In genomic region chr17:56727029-56727649, GRCm38 (mm10) we compare ENCODE assay signal across 10 mouse cellular contexts. TPM values are rescaled to one million over a fixed set of nuclear protein-coding genes. Genes with fewer than 3 reads are reported as not detected.
DNase-seq lines count a peak whose midpoint lies in the region; ATAC-seq and TF ChIP-seq lines count a peak whose summit lies in the region.
"Had no signal": no experiment of that assay in that cellular context is flagged by ENCODE, and none has a peak within 500 bp of the region (broad histone marks: within the 10 kb centered on the region; RNA-seq: fewer than 3 reads in every experiment).

No protein-coding gene starts in this region.

- H3K4me1 ChIP-seq in forebrain, embryonic 10.5 days: peaks cover 48% of the 10 kb centered on the region
- no peaks in the 10 kb centered on the region for H3K4me1 ChIP-seq in forebrain, embryonic 14.5 days (ENCODE audit: control insufficient read depth, insufficient read depth, low read length)
- peaks cover 35% of the 10 kb centered on the region for H3K4me1 ChIP-seq in kidney, embryonic 16.5 days (ENCODE audit: insufficient read depth, low read length)
- H3K4me1 ChIP-seq in kidney, adult 2 months (ENCODE audit: control insufficient read depth, insufficient read depth, low read length): no peaks in the 10 kb centered on the region
- peaks cover 33% of the 10 kb centered on the region for H3K4me1 ChIP-seq in embryonic facial prominence, embryonic 10.5 days
- H3K4me1 ChIP-seq in limb, embryonic 15.5 days: peaks cover 51% of the 10 kb centered on the region

- H3K27me3 ChIP-seq in forebrain, embryonic 10.5 days (ENCODE audit: poor library complexity, severe bottlenecking): no peaks in the 10 kb centered on the region
- no peaks in the 10 kb centered on the region for H3K27me3 ChIP-seq in forebrain, embryonic 14.5 days (replicated peaks; ENCODE audit: control insufficient read depth, insufficient read depth, low read length)
- H3K27me3 ChIP-seq in kidney, embryonic 16.5 days (ENCODE audit: insufficient read depth, low read length): no peaks in the 10 kb centered on the region
- H3K27me3 ChIP-seq in kidney, adult 2 months (replicated peaks; ENCODE audit: control insufficient read depth, insufficient read depth, low read length): no peaks in the 10 kb centered on the region
- no peaks in the 10 kb centered on the region for H3K27me3 ChIP-seq in embryonic facial prominence, embryonic 10.5 days (replicated peaks; ENCODE audit: low read depth, poor library complexity, severe bottlenecking)
- H3K27me3 ChIP-seq in limb, embryonic 15.5 days: no peaks in the 10 kb centered on the region

- H3K36me3 ChIP-seq in forebrain, embryonic 10.5 days (replicated peaks): peaks cover 29% of the 10 kb centered on the region
- H3K36me3 ChIP-seq in forebrain, embryonic 14.5 days (ENCODE audit: control insufficient read depth, insufficient read depth, low read length): peaks cover 22% of the 10 kb centered on the region
- H3K36me3 ChIP-seq in kidney, embryonic 16.5 days (ENCODE audit: insufficient read depth, low read length): peaks cover 9% of the 10 kb centered on the region
- H3K36me3 ChIP-seq in kidney, adult 2 months (ENCODE audit: control insufficient read depth, insufficient read depth, low read length): no peaks in the 10 kb centered on the region
- peaks cover 32% of the 10 kb centered on the region for H3K36me3 ChIP-seq in embryonic facial prominence, embryonic 10.5 days (replicated peaks)
- peaks cover 13% of the 10 kb centered on the region for H3K36me3 ChIP-seq in limb, embryonic 15.5 days

- H3K4me3 ChIP-seq in forebrain, embryonic 10.5 days: peak overlapping the region; percentile 11
- no peak overlapping the region for H3K4me3 ChIP-seq in forebrain, embryonic 14.5 days (ENCODE audit: low read depth, low read length)
- no peak overlapping the region for H3K4me3 ChIP-seq in kidney, embryonic 16.5 days (ENCODE audit: low read length)
- no peak overlapping the region for H3K4me3 ChIP-seq in kidney, adult 2 months (ENCODE audit: insufficient read depth, low read depth, low read length)
- H3K4me3 ChIP-seq in embryonic facial prominence, embryonic 10.5 days: no peak overlapping the region
- H3K4me3 ChIP-seq in limb, embryonic 15.5 days: no peak overlapping the region
- H3K4me3 ChIP-seq: megakaryocyte, embryonic 14.5 days had no signal

- H3K4me2 ChIP-seq in forebrain, embryonic 14.5 days (ENCODE audit: low read length): no peak overlapping the region
- no peak overlapping the region for H3K4me2 ChIP-seq in kidney, embryonic 16.5 days (replicated peaks; ENCODE audit: low read depth, low read length)
- H3K4me2 ChIP-seq in limb, embryonic 15.5 days: 0 out of 2 replicates have a peak overlapping the region, but pooled peaks have one; percentile 11

- TF ChIP-seq POLR2A in kidney, adult 2 months (IDR thresholded peaks at IDR 0.05; ENCODE audit: low read depth, low read length): no peak

- no peaks in the 10 kb centered on the region for H3K9me3 ChIP-seq in forebrain, embryonic 10.5 days
- H3K9me3 ChIP-seq in forebrain, embryonic 14.5 days (replicated peaks; ENCODE audit: control insufficient read depth, low read length): no peaks in the 10 kb centered on the region
- peaks cover 4% of the 10 kb centered on the region; the same call in 1 of the 2 replicates for H3K9me3 ChIP-seq in kidney, embryonic 16.5 days (ENCODE audit: low read length)
- H3K9me3 ChIP-seq in embryonic facial prominence, embryonic 10.5 days: no peaks in the 10 kb centered on the region
- H3K9me3 ChIP-seq in limb, embryonic 15.5 days: no peaks in the 10 kb centered on the region
- H3K9me3 ChIP-seq: megakaryocyte, embryonic 14.5 days had no signal

- DNase-seq in forebrain, embryonic 10.5 days (ENCODE audit: extremely low spot score, low spot score): no peak
- DNase-seq in forebrain, embryonic 14.5 days (ENCODE audit: low spot score): no peak
- DNase-seq in kidney, adult 2 months: no peak
- peak; percentile 45 for DNase-seq in embryonic facial prominence, embryonic 10.5 days (ENCODE audit: low spot score)
- no peak for DNase-seq in adipocyte (ENCODE audit: low spot score)
- no peak for DNase-seq in frontal cortex, postnatal 14 days (ENCODE audit: low spot score in 2 of 2)
- DNase-seq: adrenal gland, postnatal 36 days had no signal

- no peak overlapping the region for H3K9ac ChIP-seq in forebrain, embryonic 14.5 days (ENCODE audit: low read length)
- no peak overlapping the region; the same call in 1 of the 2 replicates for H3K9ac ChIP-seq in kidney, embryonic 16.5 days (replicated peaks; ENCODE audit: low read length)
- H3K9ac ChIP-seq in limb, embryonic 15.5 days: no peak overlapping the region

- peak overlapping the region; percentile 5; the same call in 1 of the 2 replicates for H3K27ac ChIP-seq in forebrain, embryonic 10.5 days
- H3K27ac ChIP-seq in forebrain, embryonic 14.5 days (ENCODE audit: low read depth, low read length): no peak overlapping the region
- H3K27ac ChIP-seq in kidney, embryonic 16.5 days (ENCODE audit: low read length): peak overlapping the region; percentile 68
- H3K27ac ChIP-seq in kidney, adult 2 months (ENCODE audit: insufficient read depth, low read depth, low read length): no peak overlapping the region
- H3K27ac ChIP-seq in embryonic facial prominence, embryonic 10.5 days (replicated peaks): no peak overlapping the region
- peak overlapping the region; percentile 44; the same call in 1 of the 2 replicates for H3K27ac ChIP-seq in limb, embryonic 15.5 days

- no peak for ATAC-seq in forebrain, embryonic 14.5 days
- ATAC-seq in kidney, embryonic 16.5 days (ENCODE audit: low FRiP score, low TSS enrichment): peak; percentile 81
- ATAC-seq in limb, embryonic 15.5 days (ENCODE audit: insufficient number of reproducible peaks, low FRiP score, low TSS enrichment, low read depth): no peak

- TF ChIP-seq CTCF in kidney, adult 2 months (conservative IDR thresholded peaks at IDR 0.05; ENCODE audit: insufficient read depth, insufficient read length, low read depth, low read length): no peak

- WGBS in forebrain, embryonic 10.5 days: 13% methylated on average over 7 of the region's 7 CpGs
- 11% methylated on average over 7 of the region's 7 CpGs for WGBS in forebrain, embryonic 14.5 days
- WGBS in kidney, embryonic 16.5 days: 7% methylated on average over 7 of the region's 7 CpGs
- 33% methylated on average over 7 of the region's 7 CpGs for WGBS in kidney, adult 2 months
- 8% methylated on average over 7 of the region's 7 CpGs for WGBS in embryonic facial prominence, embryonic 10.5 days
- 11% methylated on average over 7 of the region's 7 CpGs for WGBS in limb, embryonic 15.5 days

RNA-seq across cellular contexts. Expression of gene Vmac, which starts 9.3 kb away (rescaled TPM):
- 11.1 and 12.2 TPM in 2 replicates for polyA plus RNA-seq in forebrain, embryonic 10.5 days (2016; fragmentation: Nextera tagmentation; extraction: Ambion mirVana)
- polyA plus RNA-seq in forebrain, embryonic 14.5 days (2014; fragmentation: Nextera tagmentation; extraction: Ambion mirVana): 18.6 and 24.6 TPM in 2 replicates
- 22.4 and 23.2 TPM in 2 replicates for polyA plus RNA-seq in kidney, embryonic 16.5 days (2015; fragmentation: Nextera tagmentation; extraction: Ambion mirVana)
- 32.8 and 33.0 TPM in 2 replicates for polyA plus RNA-seq in kidney, adult 2 months (2012; rRNA removed)
- 14.1 and 14.5 TPM in 2 replicates for polyA plus RNA-seq in embryonic facial prominence, embryonic 10.5 days (2016; fragmentation: Nextera tagmentation; extraction: Ambion mirVana)
- polyA plus RNA-seq in limb, embryonic 15.5 days (2015; fragmentation: Nextera tagmentation; extraction: Ambion mirVana): 18.1 and 18.2 TPM in 2 replicates

RNA-seq across cellular contexts. Expression of gene Ndufa11, which starts 9.6 kb away (rescaled TPM):
- 366 and 374 TPM in 2 replicates for polyA plus RNA-seq in forebrain, embryonic 10.5 days (2016; fragmentation: Nextera tagmentation; extraction: Ambion mirVana)
- 490 and 613 TPM in 2 replicates for polyA plus RNA-seq in forebrain, embryonic 14.5 days (2014; fragmentation: Nextera tagmentation; extraction: Ambion mirVana)
- 479 and 501 TPM in 2 replicates for polyA plus RNA-seq in kidney, embryonic 16.5 days (2015; fragmentation: Nextera tagmentation; extraction: Ambion mirVana)
- 897 and 907 TPM in 2 replicates for polyA plus RNA-seq in kidney, adult 2 months (2012; rRNA removed)
- polyA plus RNA-seq in embryonic facial prominence, embryonic 10.5 days (2016; fragmentation: Nextera tagmentation; extraction: Ambion mirVana): 388 and 402 TPM in 2 replicates
- polyA plus RNA-seq in limb, embryonic 15.5 days (2015; fragmentation: Nextera tagmentation; extraction: Ambion mirVana): 370 and 405 TPM in 2 replicates

RNA-seq across cellular contexts. Expression of gene Nrtn, which starts 30.2 kb away (rescaled TPM):
- polyA plus RNA-seq in forebrain, embryonic 10.5 days (2016; fragmentation: Nextera tagmentation; extraction: Ambion mirVana): 3.2 and 3.5 TPM in 2 replicates
- polyA plus RNA-seq in forebrain, embryonic 14.5 days (2014; fragmentation: Nextera tagmentation; extraction: Ambion mirVana): 0.94 and 1.7 TPM in 2 replicates
- polyA plus RNA-seq in kidney, embryonic 16.5 days (2015; fragmentation: Nextera tagmentation; extraction: Ambion mirVana): 5.4 and 5.8 TPM in 2 replicates
- polyA plus RNA-seq in kidney, adult 2 months (2012; rRNA removed): 19.2 and 27.1 TPM in 2 replicates
- 4.5 and 4.7 TPM in 2 replicates for polyA plus RNA-seq in embryonic facial prominence, embryonic 10.5 days (2016; fragmentation: Nextera tagmentation; extraction: Ambion mirVana)
- polyA plus RNA-seq in limb, embryonic 15.5 days (2015; fragmentation: Nextera tagmentation; extraction: Ambion mirVana): 15.2 and 20.5 TPM in 2 replicates

RNA-seq across cellular contexts. Expression of gene Dus3l, which starts 37.4 kb away (rescaled TPM):
- 46.0 and 46.2 TPM in 2 replicates for polyA plus RNA-seq in forebrain, embryonic 10.5 days (2016; fragmentation: Nextera tagmentation; extraction: Ambion mirVana)
- polyA plus RNA-seq in forebrain, embryonic 14.5 days (2014; fragmentation: Nextera tagmentation; extraction: Ambion mirVana): 48.2 and 57.3 TPM in 2 replicates
- 55.4 and 59.7 TPM in 2 replicates for polyA plus RNA-seq in kidney, embryonic 16.5 days (2015; fragmentation: Nextera tagmentation; extraction: Ambion mirVana)
- 43.6 and 55.2 TPM in 2 replicates for polyA plus RNA-seq in kidney, adult 2 months (2012; rRNA removed)
- 45.0 and 45.6 TPM in 2 replicates for polyA plus RNA-seq in embryonic facial prominence, embryonic 10.5 days (2016; fragmentation: Nextera tagmentation; extraction: Ambion mirVana)
- polyA plus RNA-seq in limb, embryonic 15.5 days (2015; fragmentation: Nextera tagmentation; extraction: Ambion mirVana): 43.9 and 45.5 TPM in 2 replicates

RNA-seq across cellular contexts. Expression of gene Prr22, which starts 42.9 kb away (rescaled TPM):
- 1.8 and 1.9 TPM in 2 replicates for polyA plus RNA-seq in forebrain, embryonic 10.5 days (2016; fragmentation: Nextera tagmentation; extraction: Ambion mirVana)
- polyA plus RNA-seq in forebrain, embryonic 14.5 days (2014; fragmentation: Nextera tagmentation; extraction: Ambion mirVana): 0.42 and 0.52 TPM in 2 replicates
- polyA plus RNA-seq in kidney, embryonic 16.5 days (2015; fragmentation: Nextera tagmentation; extraction: Ambion mirVana): 1.6 and 1.8 TPM in 2 replicates
- polyA plus RNA-seq in kidney, adult 2 months (2012; rRNA removed): 1.9 and 2.3 TPM in 2 replicates
- 1.7 and 1.8 TPM in 2 replicates for polyA plus RNA-seq in embryonic facial prominence, embryonic 10.5 days (2016; fragmentation: Nextera tagmentation; extraction: Ambion mirVana)
- polyA plus RNA-seq in limb, embryonic 15.5 days (2015; fragmentation: Nextera tagmentation; extraction: Ambion mirVana): 0.72 and 1.00 TPM in 2 replicates

Comparison
In these comparisons a context has a peak if more than half of its experiments do, and no peak if none do; other contexts are left out.
1. H3K27ac ChIP-seq: peak in forebrain, embryonic 10.5 days (single experiment), kidney, embryonic 16.5 days (single experiment) and limb, embryonic 15.5 days (single experiment); none in forebrain, embryonic 14.5 days (single experiment), kidney, adult 2 months (single experiment) and embryonic facial prominence, embryonic 10.5 days (single experiment).